Mouse (Mus musculus): ENCODE measurements around the gene Adam11. TPM values are rescaled to one million over a fixed set of nuclear protein-coding genes. Genes with fewer than 3 reads are reported as not detected.
A peak's percentile ranks its signal among the peaks of the same experiment; 100 is the strongest.

The Adam11 gene
- polyA plus RNA-seq, 1 experiment from 2014 or later = 8.1 TPM

DNA sequence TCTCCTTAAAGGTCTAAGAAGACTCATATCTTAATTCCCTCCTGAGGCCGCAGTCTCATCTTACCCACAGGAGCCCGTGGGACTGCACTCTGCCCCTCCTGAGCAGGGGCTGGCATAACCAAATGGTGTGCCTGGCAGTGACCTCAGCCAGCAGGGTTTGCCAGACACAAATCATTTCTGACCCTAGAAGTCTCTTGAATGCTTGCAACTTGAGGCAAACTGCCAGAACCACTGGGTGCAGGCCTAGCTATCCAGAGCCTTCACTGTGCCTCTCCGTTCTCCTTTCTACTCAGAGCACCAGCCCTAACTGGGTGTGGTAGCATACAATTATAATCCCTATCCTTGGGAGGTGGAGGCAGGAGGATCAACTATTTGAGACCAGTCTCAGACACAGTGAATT lies 16.5 kb upstream of the Adam11 start:
- ATAC-seq (ENCODE audit: low read depth) (no peak), DNase-seq (ENCODE audit: low spot score) (no peak)
- Histone ChIP-seq H3K27ac (replicated peaks; ENCODE audit: low read depth, low read length) (no peak overlapping the region), H3K27me3 (replicated peaks; ENCODE audit: control insufficient read depth, insufficient read depth, low read length) (no peaks in the 10 kb centered on the region), H3K9me3 (ENCODE audit: control insufficient read depth, low read length) (no peaks in the 10 kb centered on the region), H3K4me2 (ENCODE audit: low read depth, low read length) (no peak overlapping the region), H3K36me3 (ENCODE audit: control insufficient read depth, insufficient read depth, low read length) (no peaks in the 10 kb centered on the region), H3K4me3 (ENCODE audit: low read depth, low read length) (no peak overlapping the region), H3K9ac (ENCODE audit: low read depth, low read length) (no peak overlapping the region), H3K4me1 (ENCODE audit: control insufficient read depth, insufficient read depth, low read length) (no peaks in the 10 kb centered on the region)
- 88% methylated on average over 3 of the region's 3 CpGs for WGBS

GRCm38 (mm10) chr11:102747866-102748265 lies 13.4 kb upstream of the Adam11 start:
- Histone ChIP-seq H3K9me3 (ENCODE audit: control insufficient read depth, low read length) (no peaks in the 10 kb centered on the region), H3K4me3 (ENCODE audit: low read depth, low read length) (no peak overlapping the region), H3K4me2 (ENCODE audit: low read depth, low read length) (no peak overlapping the region), H3K9ac (ENCODE audit: low read depth, low read length) (no peak overlapping the region), H3K27ac (replicated peaks; ENCODE audit: low read depth, low read length) (no peak overlapping the region), H3K36me3 (ENCODE audit: control insufficient read depth, insufficient read depth, low read length) (no peaks in the 10 kb centered on the region), H3K27me3 (replicated peaks; ENCODE audit: control insufficient read depth, insufficient read depth, low read length) (no peaks in the 10 kb centered on the region), H3K4me1 (ENCODE audit: control insufficient read depth, insufficient read depth, low read length) (no peaks in the 10 kb centered on the region)
- ATAC-seq (ENCODE audit: low read depth) = no peak
- WGBS = 58% methylated on average over 1 of the region's 1 CpGs
- DNase-seq (ENCODE audit: low spot score) = no peak

- DNase-seq (ENCODE audit: low spot score) (no peak), ATAC-seq (ENCODE audit: low read depth) (no peak)
- Histone ChIP-seq H3K27ac (replicated peaks; ENCODE audit: low read depth, low read length) (no peak overlapping the region), H3K36me3 (ENCODE audit: control insufficient read depth, insufficient read depth, low read length) (no peaks in the 10 kb centered on the region), H3K9me3 (ENCODE audit: control insufficient read depth, low read length) (no peaks in the 10 kb centered on the region), H3K9ac (ENCODE audit: low read depth, low read length) (no peak overlapping the region), H3K4me3 (ENCODE audit: low read depth, low read length) (no peak overlapping the region), H3K4me1 (ENCODE audit: control insufficient read depth, insufficient read depth, low read length) (peaks cover under 1% of the 10 kb centered on the region; the same call in 1 of the 2 replicates), H3K4me2 (ENCODE audit: low read depth, low read length) (no peak overlapping the region), H3K27me3 (replicated peaks; ENCODE audit: control insufficient read depth, insufficient read depth, low read length) (no peaks in the 10 kb centered on the region)
- 72% methylated on average over 4 of the region's 4 CpGs for WGBS
These were observed 12.9 kb upstream of the Adam11 start for GRCm38 (mm10) chr11:102748381-102748780.

DNA sequence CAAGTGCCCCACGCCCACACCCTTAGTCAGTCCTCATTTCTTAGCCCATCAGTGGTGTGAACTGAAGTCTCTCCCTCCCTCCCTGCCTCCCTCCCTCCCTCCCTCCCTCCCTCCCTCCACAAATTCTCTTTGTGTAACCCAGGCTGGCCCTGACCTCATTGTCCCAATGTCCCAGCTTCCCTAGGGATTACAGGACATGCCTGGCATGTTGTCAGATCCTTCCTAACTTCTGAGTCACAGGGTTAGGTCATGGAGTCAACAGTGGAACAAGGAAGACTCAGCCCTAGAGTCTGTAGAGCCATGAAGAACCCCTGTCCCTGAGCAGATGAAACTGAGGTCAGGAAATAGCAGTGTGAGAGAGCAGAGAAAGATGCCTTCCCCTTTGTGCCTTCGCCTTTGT lies 11.5 kb upstream of the Adam11 start:
- Histone ChIP-seq H3K27me3 (replicated peaks; ENCODE audit: control insufficient read depth, insufficient read depth, low read length) (no peaks in the 10 kb centered on the region), H3K27ac (replicated peaks; ENCODE audit: low read depth, low read length) (no peak overlapping the region), H3K4me3 (ENCODE audit: low read depth, low read length) (no peak overlapping the region), H3K4me1 (ENCODE audit: control insufficient read depth, insufficient read depth, low read length) (peaks cover 14% of the 10 kb centered on the region), H3K36me3 (ENCODE audit: control insufficient read depth, insufficient read depth, low read length) (no peaks in the 10 kb centered on the region), H3K4me2 (ENCODE audit: low read depth, low read length) (no peak overlapping the region), H3K9me3 (ENCODE audit: control insufficient read depth, low read length) (no peaks in the 10 kb centered on the region), H3K9ac (ENCODE audit: low read depth, low read length) (no peak overlapping the region)
- DNase-seq (ENCODE audit: low spot score) (no peak), ATAC-seq (ENCODE audit: low read depth) (no peak)
- WGBS = 88% methylated on average over 2 of the region's 2 CpGs

DNA sequence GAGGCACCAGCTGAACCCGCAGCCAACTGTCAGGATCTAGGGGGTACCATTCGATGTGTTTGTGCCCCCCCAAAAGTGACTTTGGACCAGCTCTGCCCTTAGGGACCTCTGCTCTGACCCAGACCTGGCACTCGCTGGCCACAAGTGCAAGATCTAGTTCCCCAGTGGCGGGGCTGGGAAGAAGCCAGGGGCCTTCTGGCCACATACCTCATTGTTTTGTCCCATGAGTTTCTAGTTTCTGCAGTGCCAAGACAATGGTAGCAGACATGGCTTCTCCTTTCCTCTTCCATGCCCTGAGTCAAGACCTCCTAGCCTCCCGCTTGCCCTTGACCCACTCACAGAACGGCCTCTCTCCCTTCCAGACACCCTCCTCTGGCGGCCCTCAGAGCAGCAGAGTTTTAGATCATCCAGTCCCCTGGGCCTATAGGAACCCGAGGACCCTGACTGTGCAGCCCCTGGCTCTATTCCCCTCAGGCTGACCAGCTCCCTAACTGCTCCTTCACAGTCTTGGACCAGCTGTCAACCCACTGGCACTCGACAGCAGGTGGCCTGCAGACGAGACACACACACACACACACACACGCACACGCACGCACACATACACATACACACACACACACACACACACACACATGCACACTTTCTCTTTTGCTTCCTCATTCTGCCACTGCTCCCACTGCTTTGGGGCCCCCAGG lies 8.2 kb upstream of the Adam11 start:
- Histone ChIP-seq H3K9ac (ENCODE audit: low read depth, low read length) (no peak overlapping the region), H3K27me3 (replicated peaks; ENCODE audit: control insufficient read depth, insufficient read depth, low read length) (no peaks in the 10 kb centered on the region), H3K4me1 (ENCODE audit: control insufficient read depth, insufficient read depth, low read length) (peaks cover 15% of the 10 kb centered on the region), H3K9me3 (ENCODE audit: control insufficient read depth, low read length) (no peaks in the 10 kb centered on the region), H3K4me3 (ENCODE audit: low read depth, low read length) (no peak overlapping the region), H3K27ac (replicated peaks; ENCODE audit: low read depth, low read length) (no peak overlapping the region; the same call in 1 of the 2 replicates), H3K4me2 (ENCODE audit: low read depth, low read length) (no peak overlapping the region), H3K36me3 (ENCODE audit: control insufficient read depth, insufficient read depth, low read length) (no peaks in the 10 kb centered on the region)
- peak; percentile 44; the same call in 1 of the 2 replicates for ATAC-seq (ENCODE audit: low read depth)
- WGBS = 60% methylated on average over 13 of the region's 13 CpGs
- no peak for DNase-seq (ENCODE audit: low spot score)

DNA sequence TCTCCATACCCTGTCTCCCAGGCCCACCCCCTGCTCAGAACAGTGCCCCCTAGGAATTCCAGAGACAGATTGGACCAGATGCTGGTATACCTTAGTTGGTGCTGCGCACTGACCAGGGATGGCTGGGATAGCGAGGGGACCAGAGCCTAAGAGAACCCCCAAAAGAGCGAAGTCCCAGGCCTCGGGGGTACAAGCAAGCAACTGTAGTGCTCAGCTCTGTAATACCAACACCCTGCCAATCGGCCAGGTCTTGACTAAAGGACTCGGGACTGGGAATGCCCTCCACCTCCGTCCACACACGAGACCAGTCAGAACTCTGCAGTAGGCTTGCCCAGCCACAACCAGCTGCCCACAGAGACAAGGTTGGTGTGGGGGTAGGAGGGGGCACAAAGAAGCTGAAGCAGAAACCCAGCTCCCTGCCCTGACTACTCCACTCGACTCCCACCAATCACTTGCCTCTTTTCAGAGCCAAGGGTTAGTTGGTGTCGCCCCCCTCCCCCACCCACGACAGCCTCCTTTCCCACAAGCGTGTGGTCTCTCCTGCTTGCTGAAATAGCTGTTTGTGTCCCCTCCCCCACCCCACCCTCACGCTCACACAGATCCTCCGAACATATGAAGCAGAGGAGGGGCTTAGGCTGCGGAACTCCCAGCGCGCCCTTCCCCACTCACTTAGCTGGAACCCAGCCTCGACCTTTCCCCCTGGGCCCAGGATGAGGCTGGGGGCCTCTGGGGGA lies 7.5 kb upstream of the Adam11 start:
- peak overlapping the region; percentile 16; the same call in 1 of the 2 replicates for H3K4me3 ChIP-seq (ENCODE audit: low read depth, low read length)
- ATAC-seq (ENCODE audit: low read depth) (peak; percentile 86), DNase-seq (ENCODE audit: low spot score) (peak; percentile 58)
- H3K9ac ChIP-seq (ENCODE audit: low read depth, low read length) = peak overlapping the region; percentile 42
- H3K27me3 ChIP-seq (replicated peaks; ENCODE audit: control insufficient read depth, insufficient read depth, low read length) = no peaks in the 10 kb centered on the region
- H3K36me3 ChIP-seq (ENCODE audit: control insufficient read depth, insufficient read depth, low read length) = no peaks in the 10 kb centered on the region
- 37% methylated on average over 17 of the region's 18 CpGs for WGBS
- H3K27ac ChIP-seq (replicated peaks; ENCODE audit: low read depth, low read length) = peak overlapping the region; percentile 61
- H3K9me3 ChIP-seq (ENCODE audit: control insufficient read depth, low read length) = no peaks in the 10 kb centered on the region
- H3K4me2 ChIP-seq (ENCODE audit: low read depth, low read length) = peak overlapping the region; percentile 41
- peaks cover 15% of the 10 kb centered on the region for H3K4me1 ChIP-seq (ENCODE audit: control insufficient read depth, insufficient read depth, low read length)

- Histone ChIP-seq H3K9me3 (ENCODE audit: control insufficient read depth, low read length) (no peaks in the 10 kb centered on the region), H3K9ac (ENCODE audit: low read depth, low read length) (peak overlapping the region; percentile 42), H3K4me2 (ENCODE audit: low read depth, low read length) (peak overlapping the region; percentile 41), H3K4me3 (ENCODE audit: low read depth, low read length) (peak overlapping the region; percentile 16; the same call in 1 of the 2 replicates), H3K27ac (replicated peaks; ENCODE audit: low read depth, low read length) (peak overlapping the region; percentile 61; the same call in 1 of the 2 replicates), H3K27me3 (replicated peaks; ENCODE audit: control insufficient read depth, insufficient read depth, low read length) (no peaks in the 10 kb centered on the region), H3K36me3 (ENCODE audit: control insufficient read depth, insufficient read depth, low read length) (no peaks in the 10 kb centered on the region), H3K4me1 (ENCODE audit: control insufficient read depth, insufficient read depth, low read length) (peaks cover 15% of the 10 kb centered on the region)
- DNase-seq (ENCODE audit: low spot score) (no peak), ATAC-seq (ENCODE audit: low read depth) (0 out of 2 replicates have a peak, but pooled peaks have one; percentile 4)
- 22% methylated on average over 4 of the region's 4 CpGs for WGBS
These were observed 6.8 kb upstream of the Adam11 start for GRCm38 (mm10) chr11:102754416-102754815.

- no peaks in the 10 kb centered on the region for H3K27me3 ChIP-seq (replicated peaks; ENCODE audit: control insufficient read depth, insufficient read depth, low read length)
- no peak overlapping the region for H3K9ac ChIP-seq (ENCODE audit: low read depth, low read length)
- ATAC-seq (ENCODE audit: low read depth) (no peak), DNase-seq (ENCODE audit: low spot score) (no peak)
- H3K27ac ChIP-seq (replicated peaks; ENCODE audit: low read depth, low read length) = no peak overlapping the region
- no peak overlapping the region for H3K4me3 ChIP-seq (ENCODE audit: low read depth, low read length)
- H3K4me2 ChIP-seq (ENCODE audit: low read depth, low read length) = no peak overlapping the region
- H3K9me3 ChIP-seq (ENCODE audit: control insufficient read depth, low read length) = no peaks in the 10 kb centered on the region
- H3K36me3 ChIP-seq (ENCODE audit: control insufficient read depth, insufficient read depth, low read length) = no peaks in the 10 kb centered on the region
- 76% methylated on average over 7 of the region's 7 CpGs for WGBS
- peaks cover 15% of the 10 kb centered on the region for H3K4me1 ChIP-seq (ENCODE audit: control insufficient read depth, insufficient read depth, low read length)
These were observed 5.8 kb upstream of the Adam11 start for GRCm38 (mm10) chr11:102755391-102755790.
